Mouse (Mus musculus) forebrain, embryonic 11.5 days (tissue): Measurements from ENCODE around the gene Trim38. TPM values are rescaled to one million over a fixed set of nuclear protein-coding genes. Genes with fewer than 3 reads are reported as not detected.
A peak's percentile ranks its signal among the peaks of the same experiment; 100 is the strongest.
"Not testable (repeated sequence)": the region's sequence is repeated elsewhere in the genome, so short reads cannot be mapped to it uniquely, and the experiment has no call there.

Experiments used
- ATAC-seq: fragments of 200-750 bp; cut with Nextera tagmentation; replicated peaks from 2 replicates; pipeline ENCODE4 v1.8.0; 2017; ENCODE audit warnings: moderate TSS enrichment; ENCODE audit not compliant: low FRiP score
- DNase-seq: peaks from one replicate; pipeline ENCODE4 v3.0.0-alpha.2; 2017; ENCODE audit warnings: low spot score
- H3K27ac ChIP-seq: fragments of 300-500 bp; sonication (generic); 2 replicates; pipeline ENCODE4 v1.5.1; 2014; ENCODE audit warnings: low read depth, low read length
- H3K27me3 ChIP-seq: fragments of 300-500 bp; sonication (generic); 2 replicates; pipeline ENCODE4 v1.6.1; 2014; ENCODE audit warnings: mild to moderate bottlenecking, low read length, mixed read lengths; ENCODE audit not compliant: control insufficient read depth, insufficient read depth
- H3K36me3 ChIP-seq: fragments of 300-500 bp; sonication (generic); 2 replicates; pipeline ENCODE4 v1.6.1; 2014; ENCODE audit warnings: mild to moderate bottlenecking, low read length, moderate library complexity, mixed read lengths; ENCODE audit not compliant: control insufficient read depth, insufficient read depth
- H3K4me1 ChIP-seq: fragments of 300-500 bp; sonication (generic); replicated peaks from 2 replicates; pipeline ENCODE4 v1.6.1; 2014; ENCODE audit warnings: low read length, mixed read lengths; ENCODE audit not compliant: control insufficient read depth, insufficient read depth
- H3K4me2 ChIP-seq: fragments of 300-500 bp; sonication (generic); 2 replicates; pipeline ENCODE4 v1.6.1; 2014; ENCODE audit warnings: low read depth, mild to moderate bottlenecking, low read length, moderate library complexity, mixed read lengths; ENCODE audit not compliant: severe bottlenecking
- H3K4me3 ChIP-seq: fragments of 300-500 bp; sonication (generic); 2 replicates; pipeline ENCODE4 v1.5.1; 2014; ENCODE audit warnings: low read depth, low read length
- H3K9ac ChIP-seq: fragments of 300-500 bp; sonication (generic); 2 replicates; pipeline ENCODE4 v1.6.1; 2014; ENCODE audit warnings: low read length
- H3K9me3 ChIP-seq: fragments of 300-500 bp; sonication (generic); 2 replicates; pipeline ENCODE4 v1.6.1; 2016; ENCODE audit warnings: low read length, mixed read lengths; ENCODE audit not compliant: control insufficient read depth
- WGBS: fragments of 180-500 bp; shearing (Covaris S2); extraction: QIAGEN DNeasy Blood & Tissue Kit; methylation state at CpG from one replicate; pipeline ENCODE4 v1.1.7; 2014; 5-methylcytosine and 5-hydroxymethylcytosine counted together
- polyA plus RNA-seq: library from polyadenylated mRNA; unstranded; fragments of >200 nt; fragmentation: Nextera tagmentation; extraction: Ambion mirVana; gene quantifications from 2 replicates; pipeline ENCODE4 v1.2.1, GENCODE M21; 2014

Trim38 gene
- polyA plus RNA-seq, 1 experiment from 2014 or later: not detected

- H3K4me3 ChIP-seq: no peak overlapping the region
Measured at GRCm38 (mm10) chr13:23757921-23758320, 11.8 kb upstream of the Trim38 start.

DNA sequence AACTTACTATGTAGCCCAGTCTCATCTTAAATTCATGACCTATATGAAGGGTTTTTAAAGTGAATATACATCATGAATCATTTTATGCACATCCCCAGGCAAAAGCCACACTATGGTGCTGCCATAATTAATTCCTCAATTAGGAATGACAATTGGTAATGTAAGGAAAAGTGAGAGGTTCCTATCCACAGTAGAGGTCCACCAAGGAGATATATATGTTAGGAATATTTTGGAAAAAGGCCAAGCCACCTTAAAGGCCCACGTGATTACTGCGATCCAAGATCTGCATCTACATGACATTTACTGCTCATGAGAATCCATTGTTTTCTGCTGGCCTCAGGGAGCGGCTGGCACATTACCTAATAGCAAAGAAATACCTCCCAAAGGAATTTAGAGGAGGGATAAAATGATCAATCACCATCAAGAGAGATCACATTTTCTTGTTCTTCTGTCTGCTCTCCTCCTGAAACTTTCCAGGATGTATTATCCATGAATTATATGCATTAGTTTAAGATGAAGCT, 10.4 kb upstream of the Trim38 start:
- no peak for ATAC-seq
- Histone ChIP-seq H3K36me3 (no peaks in the 10 kb centered on the region), H3K27me3 (no peaks in the 10 kb centered on the region), H3K4me1 (peaks cover 8% of the 10 kb centered on the region; the same call in 1 of the 2 replicates), H3K4me3 (no peak overlapping the region), H3K9ac (no peak overlapping the region), H3K27ac (peak overlapping the region; percentile 13; the same call in 1 of the 2 replicates), H3K4me2 (no peak overlapping the region), H3K9me3 (no peaks in the 10 kb centered on the region)
- WGBS: 72% methylated on average over 3 of the region's 3 CpGs
- no peak for DNase-seq

More at GRCm38 (mm10) chr13:23757921-23758320, 11.8 kb upstream of the Trim38 start:
- Histone ChIP-seq H3K27me3 (no peaks in the 10 kb centered on the region), H3K27ac (peak overlapping the region; percentile 93; the same call in 1 of the 2 replicates), H3K9me3 (no peaks in the 10 kb centered on the region), H3K4me2 (no peak overlapping the region), H3K36me3 (no peaks in the 10 kb centered on the region), H3K9ac (0 out of 2 replicates have a peak overlapping the region, but pooled peaks have one; percentile 7), H3K4me1 (0 out of 2 replicates have a peak, but pooled peaks cover 4% of the 10 kb centered on the region)
- 60% methylated on average over 3 of the region's 3 CpGs for WGBS
- no peak for ATAC-seq
- no peak for DNase-seq

DNA sequence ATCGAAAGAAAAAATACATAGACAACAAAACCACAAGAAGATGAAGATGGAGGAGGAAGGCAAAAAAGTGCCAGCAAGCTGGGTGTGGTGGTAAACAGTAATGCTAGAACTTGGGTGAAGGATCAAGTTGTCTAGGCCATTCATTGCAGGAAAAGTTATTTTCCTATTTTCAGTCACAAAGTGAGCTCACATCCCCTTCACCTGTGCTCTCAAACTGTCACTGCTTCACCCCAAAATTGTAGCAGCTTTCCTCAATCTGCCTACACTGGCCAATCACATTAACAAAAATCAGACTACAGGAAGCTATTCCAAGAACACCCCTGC, 9.8 kb upstream of the Trim38 start:
- Histone ChIP-seq H3K9ac (peak overlapping the region; percentile 74), H3K4me1 (peaks cover 8% of the 10 kb centered on the region; the same call in 1 of the 2 replicates), H3K27me3 (no peaks in the 10 kb centered on the region), H3K27ac (peak overlapping the region; percentile 95), H3K9me3 (no peaks in the 10 kb centered on the region), H3K36me3 (no peaks in the 10 kb centered on the region), H3K4me2 (peak overlapping the region; percentile 74; the same call in 1 of the 2 replicates), H3K4me3 (peak overlapping the region; percentile 38; the same call in 1 of the 2 replicates)
- 61% methylated on average over 1 of the region's 1 CpGs for WGBS
- DNase-seq: no peak
- no peak for ATAC-seq

GRCm38 (mm10) chr13:23760240-23760971, 9.3 kb upstream of the Trim38 start:
- Histone ChIP-seq H3K9me3 (no peaks in the 10 kb centered on the region), H3K36me3 (no peaks in the 10 kb centered on the region), H3K4me2 (peak overlapping the region; percentile 74), H3K9ac (peak overlapping the region; percentile 74), H3K4me1 (peaks cover 8% of the 10 kb centered on the region; the same call in 1 of the 2 replicates), H3K27me3 (no peaks in the 10 kb centered on the region), H3K4me3 (peak overlapping the region; percentile 38), H3K27ac (peak overlapping the region; percentile 95)
- no peak for DNase-seq
- ATAC-seq: no peak
- 2% methylated on average over 22 of the region's 27 CpGs for WGBS

- H3K9me3 ChIP-seq: no peaks in the 10 kb centered on the region
- H3K27me3 ChIP-seq: no peaks in the 10 kb centered on the region
- ATAC-seq: peak; percentile 77
- DNase-seq: peak; percentile 100
- H3K4me1 ChIP-seq: peaks cover 8% of the 10 kb centered on the region; the same call in 1 of the 2 replicates
- H3K27ac ChIP-seq: peak within 1 kb of the TSS; percentile 95
- H3K4me3 ChIP-seq: peak within 1 kb of the TSS; percentile 38
- no peaks in the 10 kb centered on the region for H3K36me3 ChIP-seq
- H3K9ac ChIP-seq: peak within 1 kb of the TSS; percentile 77
- H3K4me2 ChIP-seq: peak within 1 kb of the TSS; percentile 74
- WGBS: under 1% methylated on average over 61 of the region's 72 CpGs
Measured at GRCm38 (mm10) chr13:23760972-23761864, 8.5 kb upstream of the Trim38 start, which contains the start of gene Hist1h4a. Gene Hist1h4a, minus strand, starts transcription at chr13:23761230.

DNA sequence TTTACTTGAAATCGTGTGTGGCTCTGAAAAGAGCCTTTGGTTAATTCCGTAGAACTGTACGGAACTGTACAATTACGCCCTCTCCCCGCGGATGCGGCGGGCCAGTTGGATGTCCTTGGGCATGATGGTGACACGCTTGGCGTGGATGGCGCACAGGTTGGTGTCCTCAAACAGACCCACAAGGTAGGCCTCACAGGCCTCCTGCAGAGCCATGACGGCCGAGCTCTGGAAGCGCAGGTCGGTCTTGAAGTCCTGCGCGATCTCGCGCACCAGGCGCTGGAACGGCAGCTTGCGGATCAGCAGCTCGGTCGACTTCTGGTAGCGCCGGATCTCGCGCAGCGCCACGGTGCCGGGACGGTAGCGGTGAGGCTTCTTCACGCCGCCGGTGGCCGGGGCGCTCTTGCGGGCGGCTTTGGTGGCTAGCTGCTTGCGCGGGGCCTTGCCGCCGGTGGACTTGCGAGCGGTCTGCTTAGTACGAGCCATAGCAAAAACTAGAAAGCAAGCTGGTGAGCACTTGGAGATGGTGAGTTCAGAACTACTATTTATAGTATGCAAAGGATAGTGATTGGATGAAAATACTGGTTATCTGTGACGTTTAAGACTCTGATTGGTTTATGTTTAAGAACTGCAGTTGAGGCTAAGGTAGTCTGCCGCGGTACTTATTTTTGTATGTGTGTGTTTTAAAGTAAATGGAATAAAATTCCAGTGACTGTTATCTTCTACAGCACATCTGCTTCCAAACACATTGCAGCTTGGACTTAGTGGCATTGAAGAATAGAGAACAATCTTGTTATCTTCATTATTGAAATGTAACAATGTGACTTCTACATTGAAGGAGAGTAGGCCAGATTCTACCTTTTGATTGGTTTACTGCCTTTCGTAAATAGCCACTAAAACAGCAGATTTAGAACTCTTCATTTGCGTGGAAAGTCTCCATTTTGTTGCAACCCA, 7.6 kb upstream of the Trim38 start, which contains the start of gene Hist1h3a:
Gene Hist1h3a (minus strand): TSS at position 516 of the 951 bp plus-strand sequence.
- peak; percentile 79 for DNase-seq
- H3K36me3 ChIP-seq, H3K9me3 ChIP-seq, H3K4me1 ChIP-seq, H3K27me3 ChIP-seq: not testable (repeated sequence)
- ATAC-seq: peak; percentile 62
- WGBS: 1% methylated on average over 25 of the region's 52 CpGs
- Histone ChIP-seq H3K4me2 (peak within 1 kb of the TSS; percentile 74), H3K4me3 (peak within 1 kb of the TSS; percentile 55), H3K9ac (peak within 1 kb of the TSS; percentile 77), H3K27ac (peak within 1 kb of the TSS; percentile 95)

DNA sequence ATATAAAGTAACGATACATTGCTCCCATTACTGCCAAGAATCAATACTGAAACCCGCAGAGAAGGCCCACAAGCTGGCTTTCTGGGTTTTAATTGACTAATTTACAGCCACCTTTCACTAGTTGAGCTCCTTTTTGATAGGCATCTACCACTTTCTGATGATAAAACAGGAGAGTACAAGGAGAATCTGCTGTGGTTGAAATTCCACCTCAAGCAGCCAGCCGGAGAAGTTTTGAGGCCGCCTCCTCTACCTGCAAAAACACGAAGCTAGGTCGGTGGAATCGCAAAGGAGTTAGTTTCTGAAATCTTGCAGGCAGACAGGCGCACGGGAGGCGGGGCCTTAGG, 6.5 kb upstream of the Trim38 start:
- DNase-seq (no peak), ATAC-seq (no peak)
- Histone ChIP-seq H3K36me3 (no peaks in the 10 kb centered on the region), H3K4me1 (peaks cover 4% of the 10 kb centered on the region; the same call in 1 of the 2 replicates), H3K27ac (peak overlapping the region; percentile 94), H3K4me2 (peak overlapping the region; percentile 74), H3K9ac (peak overlapping the region; percentile 44), H3K9me3 (no peaks in the 10 kb centered on the region), H3K27me3 (no peaks in the 10 kb centered on the region), H3K4me3 (peak overlapping the region; percentile 55)
- under 1% methylated on average over 10 of the region's 10 CpGs for WGBS
